Mouse (Mus musculus): ENCODE measurements around the gene Carm1. TPM values are rescaled to one million over a fixed set of nuclear protein-coding genes. Genes with fewer than 3 reads are reported as not detected.
A peak's percentile ranks its signal among the peaks of the same experiment; 100 is the strongest.

Carm1 gene
- polyA plus RNA-seq, 1 experiment = not detected

DNA sequence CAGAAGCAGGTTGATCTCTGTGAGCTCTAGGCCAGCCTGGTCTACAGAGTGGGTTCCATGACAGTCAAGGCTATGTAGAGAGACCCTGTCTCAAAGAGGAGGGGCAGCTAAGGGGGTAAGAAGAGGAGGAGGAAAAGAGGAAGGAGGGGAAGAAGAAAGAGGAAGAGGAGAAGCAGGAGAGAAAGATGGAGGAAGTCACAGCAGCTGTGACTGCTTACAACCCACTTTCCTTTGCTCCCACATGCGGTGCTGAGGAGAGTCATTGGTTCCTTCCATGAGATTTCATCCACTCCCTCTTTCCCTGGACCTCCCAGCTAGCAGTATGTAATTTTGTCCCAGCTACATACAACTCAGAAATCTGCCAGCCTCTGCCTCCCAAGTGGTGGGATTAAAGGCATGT, 60.0 kb downstream of the Carm1 start:
- Histone ChIP-seq H3K27ac (ENCODE audit: insufficient read depth, low read depth, low read length) (no peak overlapping the region), H3K4me3 (ENCODE audit: insufficient read depth, low read depth, low read length) (no peak overlapping the region), H3K4me1 (ENCODE audit: control insufficient read depth, insufficient read depth, low read length) (no peaks in the 10 kb centered on the region)
- WGBS = 78% methylated on average over 1 of the region's 1 CpGs
- TF ChIP-seq POLR2A (IDR thresholded peaks at IDR 0.05; ENCODE audit: insufficient read depth, low read depth, low read length) (no peak), CTCF (IDR thresholded peaks at IDR 0.05; ENCODE audit: insufficient read depth, low read depth, low read length) (no peak)

DNA sequence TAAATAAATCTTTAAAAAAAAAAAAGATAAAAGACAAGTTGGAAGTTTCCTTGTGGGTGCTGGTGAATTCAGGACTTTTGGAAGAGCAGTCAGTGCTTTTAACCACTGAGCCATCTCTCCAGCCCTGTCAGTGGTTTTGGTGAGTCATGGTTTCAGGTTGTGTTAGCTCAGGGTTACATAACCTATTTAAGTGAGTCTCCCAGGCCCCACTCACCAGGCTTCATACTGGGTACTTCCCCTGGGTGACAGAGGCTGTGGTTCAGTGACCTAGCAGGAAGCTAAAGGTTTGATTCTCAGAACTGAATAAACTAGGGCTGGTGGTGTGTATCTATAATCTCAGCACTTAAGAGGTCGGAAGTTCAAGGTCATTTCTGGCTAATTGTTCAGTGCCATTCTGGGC, 63.2 kb downstream of the Carm1 start:
- Histone ChIP-seq H3K27ac (ENCODE audit: insufficient read depth, low read depth, low read length) (no peak overlapping the region), H3K4me3 (ENCODE audit: insufficient read depth, low read depth, low read length) (no peak overlapping the region), H3K4me1 (ENCODE audit: control insufficient read depth, insufficient read depth, low read length) (peaks cover under 1% of the 10 kb centered on the region; the same call in 1 of the 2 replicates)
- WGBS = 93% methylated on average over 1 of the region's 1 CpGs
- no peak for TF ChIP-seq POLR2A (IDR thresholded peaks at IDR 0.05; ENCODE audit: insufficient read depth, low read depth, low read length)

DNA sequence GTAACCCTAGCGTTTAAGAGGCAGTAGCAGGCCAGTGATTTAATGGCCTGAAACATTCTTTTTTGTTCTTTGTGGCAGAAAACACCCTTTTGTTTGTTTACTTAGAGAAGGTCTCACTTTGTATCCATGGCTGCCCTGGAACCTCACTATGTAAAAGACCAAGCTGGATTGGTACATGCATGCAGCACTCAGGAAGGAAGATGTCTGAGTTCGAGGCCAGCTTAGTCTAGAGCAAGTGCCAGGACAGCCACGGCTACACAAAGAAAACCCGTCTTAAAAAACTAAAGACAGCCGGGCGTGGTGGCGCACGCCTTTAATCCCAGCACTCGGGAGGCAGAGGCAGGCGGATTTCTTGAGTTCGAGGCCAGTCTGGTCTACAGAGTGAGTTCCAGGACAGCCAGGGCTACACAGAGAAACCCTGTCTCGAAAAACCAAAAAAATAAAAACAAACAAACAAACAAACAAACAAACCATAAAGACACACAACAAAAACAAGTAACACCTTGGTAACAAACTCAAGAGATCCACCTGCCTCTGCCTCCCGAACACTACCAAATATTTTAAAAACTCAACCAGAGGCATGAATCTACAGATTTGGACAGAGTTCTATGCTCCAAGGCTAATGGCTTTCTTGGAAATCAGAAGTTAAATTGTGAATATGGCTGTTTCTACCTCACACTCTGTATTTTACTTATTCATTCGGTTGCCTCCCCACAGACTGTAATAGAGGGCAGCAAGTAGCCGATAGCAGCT, 68.3 kb downstream of the Carm1 start:
- peak overlapping the region; percentile 90 for H3K27ac ChIP-seq (ENCODE audit: insufficient read depth, low read depth, low read length)
- WGBS = 71% methylated on average over 15 of the region's 15 CpGs
- peak overlapping the region; percentile 71 for H3K4me3 ChIP-seq (ENCODE audit: insufficient read depth, low read depth, low read length)
- TF ChIP-seq POLR2A (IDR thresholded peaks at IDR 0.05; ENCODE audit: insufficient read depth, low read depth, low read length) (no peak), CTCF (IDR thresholded peaks at IDR 0.05; ENCODE audit: insufficient read depth, low read depth, low read length) (no peak)
- H3K4me1 ChIP-seq (ENCODE audit: control insufficient read depth, insufficient read depth, low read length) = peaks cover 10% of the 10 kb centered on the region

DNA sequence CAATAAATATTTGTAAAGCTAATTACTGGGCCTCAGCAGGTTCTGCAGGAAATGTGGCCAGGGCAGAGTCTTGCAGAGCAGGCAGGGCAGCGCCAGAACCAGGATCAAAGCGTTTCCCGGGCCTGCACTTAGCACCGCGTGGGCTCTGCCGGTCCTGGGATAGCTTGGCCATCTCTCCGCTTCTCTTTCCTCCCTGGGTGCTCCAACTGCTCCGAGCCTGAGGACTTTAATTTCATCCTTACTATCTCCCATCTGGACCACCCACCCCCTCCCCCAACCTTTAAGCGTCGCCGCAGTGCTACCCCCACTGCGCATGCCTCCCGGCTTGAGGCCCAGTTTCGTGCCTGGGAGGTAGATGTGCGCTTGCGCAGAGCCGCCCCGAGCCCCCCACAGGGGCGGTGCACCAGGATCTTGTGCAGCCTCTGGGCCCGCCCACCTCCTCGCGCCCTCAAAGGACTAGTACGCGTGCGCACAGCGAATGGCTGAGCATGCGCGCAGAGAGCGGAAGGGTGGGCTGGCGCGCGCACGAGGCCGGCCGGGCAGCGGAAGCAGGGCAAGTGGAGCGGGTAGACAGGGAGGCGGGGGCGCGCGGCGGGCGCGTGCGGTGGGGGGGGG, 69.0 kb downstream of the Carm1 start, which contains the start of gene Smarca4:
TSS of gene Smarca4 (plus strand) at position 553 of the 615 bp plus-strand sequence.
- TF ChIP-seq CTCF (IDR thresholded peaks at IDR 0.05; ENCODE audit: insufficient read depth, low read depth, low read length) = no peak
- peak; percentile 56 for TF ChIP-seq POLR2A (IDR thresholded peaks at IDR 0.05; ENCODE audit: insufficient read depth, low read depth, low read length)
- Histone ChIP-seq H3K27ac (ENCODE audit: insufficient read depth, low read depth, low read length) (peak within 1 kb of the TSS; percentile 97), H3K4me1 (ENCODE audit: control insufficient read depth, insufficient read depth, low read length) (peaks cover 10% of the 10 kb centered on the region), H3K4me3 (ENCODE audit: insufficient read depth, low read depth, low read length) (peak within 1 kb of the TSS; percentile 86)
- 1% methylated on average over 40 of the region's 45 CpGs for WGBS

DNA sequence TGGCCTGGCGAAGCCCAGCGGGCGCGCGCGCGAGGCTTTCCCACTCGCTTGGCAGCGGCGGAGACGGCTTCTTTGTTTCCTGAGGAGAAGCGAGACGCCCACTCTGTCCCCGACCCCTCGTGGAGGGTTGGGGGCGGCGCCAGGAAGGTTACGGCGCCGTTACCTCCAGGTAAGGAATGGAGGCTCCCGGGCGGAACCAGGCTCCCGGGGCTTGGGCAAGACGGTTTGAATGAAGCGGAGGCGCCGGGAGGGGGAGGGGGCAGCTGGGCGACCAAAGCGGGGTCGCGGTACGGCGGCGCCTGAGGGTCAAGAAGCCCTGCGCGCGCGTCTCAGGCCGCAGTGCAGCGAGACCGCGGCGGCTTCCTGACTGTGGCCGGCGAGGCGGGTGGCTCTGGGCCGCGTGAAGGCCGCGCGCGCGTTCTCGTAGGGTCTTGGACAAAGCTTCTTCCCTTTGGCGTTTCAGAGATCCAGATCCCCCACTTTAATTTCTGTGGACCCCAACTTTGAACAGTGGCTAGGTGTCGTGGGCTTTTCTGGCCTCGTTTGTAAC, 69.6 kb downstream of the Carm1 start:
- Histone ChIP-seq H3K4me3 (ENCODE audit: insufficient read depth, low read depth, low read length) (peak overlapping the region; percentile 86), H3K4me1 (ENCODE audit: control insufficient read depth, insufficient read depth, low read length) (peaks cover 10% of the 10 kb centered on the region), H3K27ac (ENCODE audit: insufficient read depth, low read depth, low read length) (peak overlapping the region; percentile 97)
- 0% methylated on average over 56 of the region's 57 CpGs for WGBS
- TF ChIP-seq CTCF (IDR thresholded peaks at IDR 0.05; ENCODE audit: insufficient read depth, low read depth, low read length) (peak; percentile 2; the same call in 1 of the 2 replicates), POLR2A (IDR thresholded peaks at IDR 0.05; ENCODE audit: insufficient read depth, low read depth, low read length) (peak; percentile 32; the same call in 1 of the 2 replicates)

DNA sequence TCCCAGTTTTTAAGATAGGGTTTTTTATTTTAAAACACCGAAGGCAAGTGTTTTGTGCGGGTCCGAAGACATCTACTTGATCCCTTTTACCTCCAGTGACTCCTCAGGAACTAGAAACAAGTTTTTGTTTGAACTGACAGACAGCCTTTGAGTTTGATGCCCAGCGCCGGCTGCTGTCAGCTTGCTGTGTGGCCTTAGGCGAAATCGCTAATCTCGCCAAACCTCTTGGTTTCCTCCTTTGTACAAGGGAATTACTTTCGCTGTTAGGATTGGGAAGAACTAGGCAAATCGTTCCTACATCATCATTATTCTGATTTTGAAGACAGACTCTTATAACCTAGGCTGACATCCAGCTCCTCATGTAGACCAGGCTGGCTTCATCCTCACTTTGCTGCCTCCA, 70.4 kb downstream of the Carm1 start:
- under 1% methylated on average over 10 of the region's 10 CpGs for WGBS
- H3K4me1 ChIP-seq (ENCODE audit: control insufficient read depth, insufficient read depth, low read length) = peaks cover 10% of the 10 kb centered on the region
- 0 out of 2 replicates have a peak overlapping the region, but pooled peaks have one; percentile 26 for H3K27ac ChIP-seq (ENCODE audit: insufficient read depth, low read depth, low read length)
- TF ChIP-seq POLR2A (IDR thresholded peaks at IDR 0.05; ENCODE audit: insufficient read depth, low read depth, low read length) (no peak), CTCF (IDR thresholded peaks at IDR 0.05; ENCODE audit: insufficient read depth, low read depth, low read length) (no peak)
- H3K4me3 ChIP-seq (ENCODE audit: insufficient read depth, low read depth, low read length) = peak overlapping the region; percentile 53

DNA sequence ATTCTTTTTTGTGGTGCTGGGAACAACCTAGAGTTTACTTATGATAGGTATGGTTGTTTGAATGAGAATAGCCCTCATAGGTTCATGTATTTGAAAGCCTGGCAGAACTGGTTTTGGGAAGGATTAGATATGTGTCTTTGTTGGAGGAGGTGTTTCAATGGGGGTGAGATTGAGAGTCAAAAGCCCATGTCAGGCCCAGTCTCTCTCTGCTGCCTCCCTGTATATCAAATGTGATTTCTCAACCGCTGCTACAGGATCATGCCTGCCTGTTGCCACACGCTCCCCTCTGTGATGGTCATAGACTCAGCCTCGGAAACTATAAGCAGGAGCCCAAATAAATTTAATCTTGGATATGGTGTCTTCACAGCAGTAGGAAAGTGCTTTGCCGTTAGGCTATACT, 73.5 kb downstream of the Carm1 start:
- TF ChIP-seq CTCF (IDR thresholded peaks at IDR 0.05; ENCODE audit: insufficient read depth, low read depth, low read length) = no peak
- TF ChIP-seq POLR2A (IDR thresholded peaks at IDR 0.05; ENCODE audit: insufficient read depth, low read depth, low read length) = no peak
- Histone ChIP-seq H3K4me1 (ENCODE audit: control insufficient read depth, insufficient read depth, low read length) (peaks cover 7% of the 10 kb centered on the region), H3K27ac (ENCODE audit: insufficient read depth, low read depth, low read length) (no peak overlapping the region), H3K4me3 (ENCODE audit: insufficient read depth, low read depth, low read length) (no peak overlapping the region)
- WGBS = 63% methylated on average over 4 of the region's 4 CpGs

DNA sequence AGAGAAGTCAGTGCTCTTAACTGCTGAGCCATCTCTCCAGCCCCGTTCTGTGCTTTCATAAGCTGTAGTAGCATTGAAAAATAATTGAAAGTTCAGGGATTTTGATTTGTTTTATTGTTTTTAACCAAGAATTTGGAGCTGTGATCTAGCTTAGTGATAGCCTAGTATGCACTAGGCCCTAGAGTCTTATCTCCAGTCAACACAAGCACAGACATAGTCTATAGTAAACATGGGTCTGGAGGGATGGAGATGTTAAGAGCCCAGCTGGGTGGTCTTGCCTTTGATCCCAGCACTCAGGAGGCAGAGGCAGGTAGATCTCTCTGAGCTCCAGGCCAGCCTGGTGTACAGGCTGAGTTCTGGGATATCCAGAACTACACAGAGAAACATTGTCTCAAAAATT, 76.0 kb downstream of the Carm1 start:
- WGBS = 97% methylated on average over 1 of the region's 1 CpGs
- no peak for TF ChIP-seq CTCF (IDR thresholded peaks at IDR 0.05; ENCODE audit: insufficient read depth, low read depth, low read length)
- Histone ChIP-seq H3K4me3 (ENCODE audit: insufficient read depth, low read depth, low read length) (no peak overlapping the region), H3K27ac (ENCODE audit: insufficient read depth, low read depth, low read length) (no peak overlapping the region), H3K4me1 (ENCODE audit: control insufficient read depth, insufficient read depth, low read length) (peaks cover 3% of the 10 kb centered on the region)
